Comparison of ENCODE assay signal across 14 mouse cellular contexts in genomic region chr13:43726895-43727341, GRCm38 (mm10). TPM values are rescaled to one million over a fixed set of nuclear protein-coding genes. Genes with fewer than 3 reads are reported as not detected.
DNase-seq lines count a peak whose midpoint lies in the region; ATAC-seq and TF ChIP-seq lines count a peak whose summit lies in the region.
"Had no signal": no experiment of that assay in that cellular context is flagged by ENCODE, and none has a peak within 500 bp of the region (broad histone marks: within the 10 kb centered on the region; RNA-seq: fewer than 3 reads in every experiment).

No protein-coding gene starts in this region.

- no peaks in the 10 kb centered on the region for H3K27me3 ChIP-seq in embryonic facial prominence, embryonic 14.5 days (replicated peaks; ENCODE audit: control insufficient read depth, insufficient read depth, low read length)
- peaks cover 5% of the 10 kb centered on the region; the same call in 1 of the 2 replicates for H3K27me3 ChIP-seq in embryonic facial prominence, embryonic 10.5 days (replicated peaks; ENCODE audit: low read depth, poor library complexity, severe bottlenecking)
- no peaks in the 10 kb centered on the region for H3K27me3 ChIP-seq in heart, postnatal 0 days (ENCODE audit: control insufficient read depth, insufficient read depth, low read length)
- H3K27me3 ChIP-seq: liver, embryonic 12.5 days had no signal

- no peak overlapping the region for H3K4me3 ChIP-seq in embryonic facial prominence, embryonic 14.5 days (ENCODE audit: low read depth, low read length)
- H3K4me3 ChIP-seq in embryonic facial prominence, embryonic 10.5 days: no peak overlapping the region
- no peak overlapping the region for H3K4me3 ChIP-seq in left cerebral cortex, adult 2 months
- no peak overlapping the region for H3K4me3 ChIP-seq in heart, postnatal 0 days (ENCODE audit: low read depth, low read length)
- H3K4me3 ChIP-seq: liver, embryonic 12.5 days had no signal

- H3K4me1 ChIP-seq in embryonic facial prominence, embryonic 14.5 days (ENCODE audit: control insufficient read depth, insufficient read depth, low read length): 0 out of 2 replicates have a peak, but pooled peaks cover 3% of the 10 kb centered on the region
- 0 out of 2 replicates have a peak, but pooled peaks cover 4% of the 10 kb centered on the region for H3K4me1 ChIP-seq in embryonic facial prominence, embryonic 10.5 days
- no peaks in the 10 kb centered on the region; the same call in 1 of the 2 replicates for H3K4me1 ChIP-seq in heart, postnatal 0 days (ENCODE audit: control insufficient read depth, insufficient read depth)
- H3K4me1 ChIP-seq: liver, embryonic 12.5 days had no signal

- H3K9me3 ChIP-seq in embryonic facial prominence, embryonic 14.5 days (ENCODE audit: control insufficient read depth, low read length): no peaks in the 10 kb centered on the region
- H3K9me3 ChIP-seq in embryonic facial prominence, embryonic 10.5 days: no peaks in the 10 kb centered on the region
- no peaks in the 10 kb centered on the region for H3K9me3 ChIP-seq in heart, postnatal 0 days (replicated peaks; ENCODE audit: control insufficient read depth, low read length)
- H3K9me3 ChIP-seq: liver, embryonic 12.5 days had no signal

- no peak overlapping the region for H3K4me2 ChIP-seq in embryonic facial prominence, embryonic 14.5 days (ENCODE audit: low read depth, low read length)
- peak overlapping the region; percentile 11; the same call in 1 of the 2 replicates for H3K4me2 ChIP-seq in heart, postnatal 0 days (ENCODE audit: low read depth, low read length)
- H3K4me2 ChIP-seq: liver, embryonic 12.5 days had no signal

- intact Hi-C loops in left cerebral cortex, postnatal 4 days (cut with DNase I): loop anchor here (5.0 kb wide), 2 partner anchors 130 to 555 kb away; partner anchors contain the start of gene Tbc1d7
- intact Hi-C loops in left cerebral cortex, adult 2 months (cut with DNase I): loop anchor here (1.0 kb wide), 1 partner anchor 131 kb away; no protein-coding TSS in a partner anchor
- intact Hi-C loops in gastrocnemius, postnatal 36 days (cut with DNase I): no loop called here

- no peak overlapping the region for H3K27ac ChIP-seq in embryonic facial prominence, embryonic 14.5 days (replicated peaks; ENCODE audit: low read depth, low read length)
- no peak overlapping the region for H3K27ac ChIP-seq in embryonic facial prominence, embryonic 10.5 days (replicated peaks)
- no peak overlapping the region for H3K27ac ChIP-seq in left cerebral cortex, adult 2 months
- H3K27ac ChIP-seq in heart, postnatal 0 days (ENCODE audit: low read depth): no peak overlapping the region
- H3K27ac ChIP-seq: liver, embryonic 12.5 days had no signal

- no peak for ATAC-seq in embryonic facial prominence, embryonic 14.5 days (ENCODE audit: low read depth)
- peak; percentile 76 for ATAC-seq in heart, postnatal 0 days (ENCODE audit: insufficient read depth, low read depth)
- ATAC-seq: liver, embryonic 12.5 days had no signal

- TF ChIP-seq CTCF in left cerebral cortex, adult 2 months (IDR thresholded peaks at IDR 0.05): no peak
- TF ChIP-seq CTCF in heart, postnatal 0 days (IDR thresholded peaks at IDR 0.05; ENCODE audit: low read depth): no peak

- peak; percentile 30 for DNase-seq in embryonic facial prominence, embryonic 14.5 days (ENCODE audit: low spot score)
- no peak for DNase-seq in embryonic facial prominence, embryonic 10.5 days (ENCODE audit: low spot score)
- DNase-seq in left cerebral cortex, postnatal 4 days: peak; percentile 89
- no peak for DNase-seq in left cerebral cortex, adult 2 months (ENCODE audit: extremely low spot score in 1 of 2, low spot score in 2 of 2)
- DNase-seq in heart, postnatal 0 days (ENCODE audit: low spot score): peak; percentile 58
- DNase-seq in lung, postnatal 36 days: peak; percentile 30
- DNase-seq in gastrocnemius, postnatal 36 days: no peak
- no peak for DNase-seq in right cerebral cortex, postnatal 25 days
- DNase-seq: B cell, adult 2 months; gastrocnemius, postnatal 10 days; kidney, adult 2 months; layer of hippocampus, postnatal 36 days; retina, postnatal 1 day had no signal

- TF ChIP-seq EP300 in heart, postnatal 0 days (IDR thresholded peaks at IDR 0.05; ENCODE audit: low read depth): no peak

- WGBS in embryonic facial prominence, embryonic 14.5 days: 64% methylated on average over 13 of the region's 13 CpGs
- 81% methylated on average over 13 of the region's 13 CpGs for WGBS in embryonic facial prominence, embryonic 10.5 days
- 33% methylated on average over 13 of the region's 13 CpGs for WGBS in heart, postnatal 0 days

- no peaks in the 10 kb centered on the region for H3K36me3 ChIP-seq in embryonic facial prominence, embryonic 14.5 days (ENCODE audit: control insufficient read depth, insufficient read depth, low read length)
- H3K36me3 ChIP-seq in embryonic facial prominence, embryonic 10.5 days (replicated peaks): no peaks in the 10 kb centered on the region
- no peaks in the 10 kb centered on the region for H3K36me3 ChIP-seq in heart, postnatal 0 days (replicated peaks; ENCODE audit: control insufficient read depth, insufficient read depth, low read length)
- H3K36me3 ChIP-seq: liver, embryonic 12.5 days had no signal

- no peak overlapping the region for H3K9ac ChIP-seq in embryonic facial prominence, embryonic 14.5 days (ENCODE audit: low read depth, low read length)
- H3K9ac ChIP-seq in heart, postnatal 0 days (replicated peaks; ENCODE audit: low read depth, low read length): no peak overlapping the region
- H3K9ac ChIP-seq: liver, embryonic 12.5 days had no signal

RNA-seq across cellular contexts. Expression of gene Cd83, which starts 57.7 kb away (rescaled TPM):
- 8.8 and 10.9 TPM in 2 replicates for polyA plus RNA-seq in embryonic facial prominence, embryonic 14.5 days (2014; fragmentation: Nextera tagmentation; extraction: Ambion mirVana)
- polyA plus RNA-seq in embryonic facial prominence, embryonic 10.5 days (2016; fragmentation: Nextera tagmentation; extraction: Ambion mirVana): 2.9 and 3.4 TPM in 2 replicates
- total RNA-seq in left cerebral cortex, postnatal 4 days (2021): 1 to 10 TPM; 6.7 to 7.6 TPM
- 1 to 10 TPM; 8.0 to 9.4 TPM for total RNA-seq in left cerebral cortex, adult 2 months (2021)
- 2.4 and 4.4 TPM in 2 replicates for total RNA-seq in heart, postnatal 0 days (2014; rRNA removed; ENCODE audit: low replicate concordance)
- 2.3 and 2.5 TPM in 2 replicates for polyA plus RNA-seq in heart, postnatal 0 days (2015; fragmentation: Nextera tagmentation; extraction: Ambion mirVana)
- total RNA-seq in gastrocnemius, postnatal 36 days (2021): 1 to 10 TPM in 1 of 2 experiments, under 1 TPM in 1; 0.84 to 1.0 TPM

Comparison
In these comparisons a context has a peak if more than half of its experiments do, and no peak if none do; other contexts are left out.
1. DNase-seq: peak in embryonic facial prominence, embryonic 14.5 days (single experiment), left cerebral cortex, postnatal 4 days (single experiment), heart, postnatal 0 days (single experiment) and lung, postnatal 36 days (single experiment); none in embryonic facial prominence, embryonic 10.5 days (single experiment), left cerebral cortex, adult 2 months (0 of 2), gastrocnemius, postnatal 36 days (0 of 2) and right cerebral cortex, postnatal 25 days (single experiment).